Mouse (Mus musculus) lung, adult 10 weeks (tissue): ENCODE results near the gene Selenoh. TPM values are rescaled to one million over a fixed set of nuclear protein-coding genes. Genes with fewer than 3 reads are reported as not detected.

Experiments used
- polyA plus RNA-seq: library from polyadenylated mRNA; stranded (reverse); fragments of 350-450 nt; fragmentation: Illumina TruSeq; extraction: RNeasy Lipid Tissue Mini Kit (QIAGEN cat#74804); gene quantifications from one replicate; pipeline ENCODE4 v1.2.3, GENCODE M21; 2014; ENCODE audit warnings: low read depth, low replicate concordance; ENCODE audit not compliant: insufficient read depth

Gene Selenoh
- 47.1 TPM for polyA plus RNA-seq

DNA sequence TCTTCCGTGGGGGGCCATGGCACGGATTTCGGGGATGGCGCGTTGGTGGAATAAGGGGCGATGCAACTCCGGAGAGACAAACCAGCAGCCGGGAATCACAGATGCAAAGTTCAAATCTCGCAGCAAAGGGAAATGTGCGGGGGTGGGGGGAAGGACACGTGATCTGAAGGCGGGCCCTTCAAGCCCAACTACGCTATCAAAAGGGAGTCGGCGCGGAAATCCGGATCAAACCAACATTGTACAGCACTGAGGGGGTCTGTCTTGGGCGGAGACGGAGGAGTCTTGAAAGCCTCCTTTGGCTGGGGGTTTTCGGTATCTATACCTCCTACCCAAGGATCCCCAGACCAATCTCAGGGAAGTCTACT lies at the start of gene Selenoh:
Gene Selenoh, minus strand, starts transcription at position 202 of the 365 bp plus-strand sequence.

DNA sequence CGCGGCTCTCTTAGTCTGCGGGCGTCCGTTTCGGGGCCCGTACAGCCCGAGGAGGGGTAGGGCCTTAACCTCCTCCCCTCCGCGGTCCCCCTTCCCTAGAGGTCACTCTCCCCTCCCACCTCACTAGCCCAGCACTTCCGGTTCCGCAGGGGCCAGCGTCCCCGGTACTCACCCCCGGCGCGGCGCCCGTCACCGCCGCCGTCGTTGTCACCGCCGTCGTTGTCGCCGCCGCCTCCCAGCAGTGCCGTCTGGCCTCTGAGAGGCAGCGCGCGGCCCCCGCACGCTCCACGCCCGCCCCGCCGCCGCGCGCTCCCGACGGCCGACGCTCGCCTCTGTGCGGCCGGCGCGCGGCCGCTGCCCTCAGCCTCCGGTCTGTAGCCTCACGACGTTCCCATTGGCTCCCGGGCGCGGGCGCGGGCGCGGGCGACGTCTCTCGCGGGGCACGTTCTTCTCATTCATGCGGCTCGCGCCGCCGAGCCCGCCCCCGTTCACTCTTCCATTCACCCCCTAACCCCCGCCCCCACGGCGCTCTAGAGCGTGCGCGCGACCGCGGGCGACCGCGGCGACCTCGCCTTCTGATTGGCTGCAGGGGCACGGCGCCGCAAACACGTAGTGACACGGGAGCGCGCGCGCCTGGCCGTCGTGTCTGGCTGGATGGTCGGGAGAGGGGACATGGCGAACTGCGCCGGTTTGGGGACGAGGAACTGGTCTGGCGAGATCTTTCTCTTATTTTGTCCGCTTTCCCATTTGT lies 44.4 kb upstream of the Selenoh start, which contains the start of gene Zdhhc5:
Gene Zdhhc5, minus strand, starts transcription at position 370 of the 751 bp plus-strand sequence.

DNA sequence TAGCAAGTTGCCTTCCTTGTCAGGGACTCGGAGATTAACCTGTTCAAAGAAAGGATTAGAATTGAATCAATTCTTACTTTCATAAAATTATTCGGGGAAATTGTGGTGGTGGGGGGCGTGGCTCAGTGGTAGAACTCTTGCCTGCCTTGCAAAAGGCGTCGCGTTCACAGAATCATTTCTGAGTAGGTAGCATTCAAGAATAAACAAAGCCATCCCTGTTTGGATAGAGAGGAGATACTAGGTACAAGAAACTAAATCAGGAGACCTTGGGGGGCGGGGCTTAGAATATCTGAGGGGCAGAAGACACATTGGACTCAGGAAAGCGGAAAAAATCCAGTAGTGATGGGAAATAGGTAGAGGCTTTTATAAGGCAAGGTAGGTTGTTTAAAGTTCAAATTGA lies 8.4 kb upstream of the Selenoh start, which contains the start of gene Tmx2:
Gene Tmx2, minus strand, starts transcription at position 125 of the 400 bp plus-strand sequence.

DNA sequence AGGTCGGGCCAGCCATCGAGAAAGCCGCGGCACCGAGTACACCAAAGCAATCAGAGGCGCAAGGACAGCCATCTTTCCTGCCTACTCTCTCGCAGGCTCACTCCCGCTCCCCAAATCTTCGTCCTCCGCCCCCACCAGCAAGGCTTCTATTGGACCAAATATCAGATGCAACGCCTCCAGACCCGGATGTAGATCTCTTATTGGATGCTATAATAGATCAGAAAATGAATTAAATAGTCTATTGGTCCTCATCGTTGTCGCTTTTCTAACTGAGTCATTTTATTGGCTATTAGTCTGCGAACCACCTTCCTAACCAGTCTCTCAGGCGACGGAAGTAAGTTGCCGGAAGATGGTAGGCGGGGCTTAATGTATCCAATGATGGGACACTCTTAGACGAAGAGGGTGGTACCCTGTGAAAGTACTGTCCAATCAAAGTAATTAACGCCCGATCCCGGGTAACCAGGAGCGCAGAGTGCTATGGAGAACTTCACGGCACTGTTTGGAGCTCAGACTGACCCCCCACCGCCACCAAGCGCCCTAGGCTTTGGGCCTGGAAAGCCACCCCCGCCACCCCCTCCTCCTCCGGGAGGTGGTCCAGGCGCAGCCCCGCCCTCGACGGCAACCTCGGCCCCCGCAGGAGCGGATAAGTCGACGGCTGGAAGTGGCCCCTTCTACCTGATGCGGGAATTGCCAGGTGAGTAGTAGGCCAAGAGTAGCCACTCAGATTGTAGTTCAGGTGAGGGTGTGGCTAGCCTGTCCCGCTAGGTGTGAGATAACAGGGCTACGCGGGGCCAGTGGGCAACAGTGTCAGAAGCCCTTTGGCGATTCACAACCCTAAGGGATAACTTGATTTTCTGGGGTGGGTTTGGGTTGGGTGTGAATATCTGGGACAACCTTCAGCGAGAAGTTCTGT lies 7.7 kb upstream of the Selenoh start, which contains the start of the genes Gm28635 and Med19:
Gene Gm28635, minus strand, starts transcription at position 74 of the 913 bp plus-strand sequence.
Gene Med19, plus strand, starts transcription at position 435 of the 913 bp plus-strand sequence.

DNA sequence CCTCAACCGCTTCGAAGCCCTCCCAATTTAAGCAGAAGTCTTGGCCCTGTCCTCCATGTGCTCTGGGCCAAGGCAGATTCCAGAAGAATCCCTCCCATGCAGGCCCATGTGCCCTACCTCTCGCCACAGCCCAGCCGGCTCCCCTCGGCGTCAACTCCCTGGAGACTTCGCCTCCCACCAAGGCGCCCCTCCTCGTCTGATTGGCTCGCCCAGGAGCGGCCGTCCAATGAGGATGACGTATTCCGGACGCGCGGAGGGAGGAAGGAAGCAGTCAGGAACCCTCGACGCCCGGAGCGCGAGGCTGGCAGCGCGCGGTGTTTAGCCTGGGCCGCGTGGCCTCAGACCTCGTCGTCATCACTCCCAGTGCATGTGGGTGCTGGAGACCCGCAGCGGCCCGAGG lies 11.8 kb downstream of the Selenoh start, which contains the start of gene Btbd18:
Gene Btbd18, plus strand, starts transcription at position 274 of the 400 bp plus-strand sequence.

DNA sequence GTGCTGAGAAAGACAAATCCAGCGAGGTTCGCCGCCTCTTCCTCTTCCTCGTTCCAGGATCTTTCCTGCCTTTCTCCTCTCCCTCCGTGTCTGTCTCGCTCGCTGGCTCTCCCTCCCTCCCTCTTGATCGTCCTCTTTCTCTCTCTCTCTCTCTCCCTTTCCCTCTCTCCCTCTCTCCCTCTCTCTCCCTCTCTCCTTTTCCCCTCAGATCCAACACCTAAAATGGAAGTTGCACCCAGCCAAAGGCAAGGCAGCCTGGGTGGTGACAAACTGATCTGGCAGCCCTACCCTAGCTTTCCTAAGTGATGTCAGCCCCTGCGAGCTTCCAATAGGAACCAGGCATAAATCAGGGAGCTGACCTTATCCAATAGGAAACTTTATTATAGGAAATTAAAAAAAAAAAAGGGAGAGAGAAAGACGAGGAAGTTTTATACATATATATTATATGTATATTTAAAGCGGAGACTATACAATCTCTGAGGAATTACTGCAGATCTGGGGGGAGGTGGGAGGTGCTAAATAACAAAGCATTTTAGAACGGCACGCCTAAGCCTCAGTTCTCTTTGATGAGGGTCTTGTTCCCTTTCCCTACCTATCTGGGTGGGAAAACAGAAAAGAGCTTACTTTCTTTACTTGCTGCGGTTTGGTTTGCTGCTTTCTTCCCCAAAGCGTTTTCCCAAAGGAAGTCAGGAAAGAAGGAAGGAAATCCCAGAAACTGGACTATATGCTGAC lies 19.9 kb downstream of the Selenoh start, which contains the start of gene Ctnnd1:
Gene Ctnnd1, minus strand, starts transcription at position 302 of the 732 bp plus-strand sequence.

Other genes starting within 250 kb of the Selenoh start
- gene Calcrl, start 245.4 kb downstream of the Selenoh start, polyA plus RNA-seq = 260 TPM
- 21.5 TPM for gene Tfpi, start 194.0 kb downstream of the Selenoh start, polyA plus RNA-seq
- gene Ctnnd1, start 20.0 kb downstream of the Selenoh start, polyA plus RNA-seq = 56.3 TPM
- gene Btbd18, start 11.7 kb downstream of the Selenoh start, polyA plus RNA-seq = not detected
- not detected for gene Gm28635, start 7.3 kb upstream of the Selenoh start, polyA plus RNA-seq
- 19.2 TPM for gene Med19, start 7.6 kb upstream of the Selenoh start, polyA plus RNA-seq
- 41.6 TPM for gene Tmx2, start 8.4 kb upstream of the Selenoh start, polyA plus RNA-seq
- 13.1 TPM for gene Zdhhc5, start 44.4 kb upstream of the Selenoh start, polyA plus RNA-seq
- 14.5 TPM for gene Clp1, start 56.6 kb upstream of the Selenoh start, polyA plus RNA-seq
- 1.1 TPM for gene Ypel4, start 63.3 kb upstream of the Selenoh start, polyA plus RNA-seq
- 7.0 TPM for gene Gm19426, start 72.9 kb upstream of the Selenoh start, polyA plus RNA-seq
- 324 TPM for gene Serping1, start 104.7 kb upstream of the Selenoh start, polyA plus RNA-seq
- gene Ube2l6, start 128.1 kb upstream of the Selenoh start, polyA plus RNA-seq = 63.0 TPM
- gene Smtnl1, start 151.9 kb upstream of the Selenoh start, polyA plus RNA-seq = 0.18 TPM
- 25.9 TPM for gene Timm10, start 156.2 kb upstream of the Selenoh start, polyA plus RNA-seq
- gene Slc43a1, start 168.1 kb upstream of the Selenoh start, polyA plus RNA-seq = 4.2 TPM
- gene Rtn4rl2, start 215.9 kb upstream of the Selenoh start, polyA plus RNA-seq = 1.1 TPM